Mouse (Mus musculus): ENCODE data around the gene Vil1. TPM values are rescaled to one million over a fixed set of nuclear protein-coding genes. Genes with fewer than 3 reads are reported as not detected.

Gene Vil1
- polyA plus RNA-seq, 1 experiment from 2014 or later, result 6.7 TPM

DNA sequence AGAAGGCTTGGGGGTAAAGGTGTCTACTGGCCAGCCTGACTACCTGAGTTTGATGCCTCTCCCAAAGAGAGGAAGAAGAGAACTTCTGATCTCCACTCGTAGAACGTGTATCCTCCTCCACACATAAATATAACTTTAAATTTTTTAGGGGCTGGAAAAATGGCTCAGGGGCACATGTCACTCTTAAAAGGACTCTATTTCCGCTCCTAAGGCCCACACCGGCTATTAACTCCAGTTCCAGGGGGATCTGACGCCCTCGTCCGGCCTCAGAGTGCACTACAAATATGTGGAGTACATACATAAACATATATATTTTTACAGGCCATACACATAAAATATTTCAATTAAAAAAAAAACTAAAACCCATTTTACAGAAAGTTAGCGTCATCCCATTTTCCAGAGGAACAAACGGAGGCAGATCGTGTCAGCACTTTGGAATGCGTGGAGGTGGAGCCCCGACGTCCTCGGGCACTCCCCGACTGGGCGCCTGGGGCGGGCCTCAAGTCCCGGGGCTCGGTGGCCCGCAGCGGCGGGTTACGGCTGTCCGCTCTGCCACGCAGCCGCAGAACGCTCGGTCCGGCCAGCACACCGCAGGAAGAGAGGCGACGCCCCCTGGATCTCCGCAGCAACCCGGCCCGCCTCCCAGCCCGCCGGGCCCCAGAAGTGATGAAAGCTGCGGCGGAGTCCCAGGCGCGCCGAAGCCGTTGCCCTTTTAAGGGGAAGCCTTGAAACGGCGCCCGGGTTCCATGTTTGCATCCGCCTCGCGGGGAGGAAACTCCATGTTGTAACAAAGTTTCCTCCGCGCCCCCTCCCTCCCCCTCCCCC is 18.0 kb upstream of the Vil1 start, which contains the start of gene Ctdsp1:
Gene Ctdsp1, plus strand, starts transcription at position 586 of the 825 bp plus-strand sequence.
- WGBS, result 2% methylated on average over 50 of the region's 51 CpGs
- Histone ChIP-seq H3K36me3 (ENCODE audit: control insufficient read depth, insufficient read depth, low read length) (peaks cover 21% of the 10 kb centered on the region), H3K4me3 (ENCODE audit: low read length) (peak within 1 kb of the TSS; percentile 94), H3K9ac (ENCODE audit: low read depth, low read length) (peak within 1 kb of the TSS; percentile 99), H3K4me2 (replicated peaks; ENCODE audit: low read depth, low read length) (peak within 1 kb of the TSS; percentile 99), H3K27me3 (ENCODE audit: control insufficient read depth, insufficient read depth, low read length) (no peaks in the 10 kb centered on the region), H3K27ac (ENCODE audit: low read depth, low read length) (peak within 1 kb of the TSS; percentile 99), H3K4me1 (ENCODE audit: control insufficient read depth, insufficient read depth, low read length) (peaks cover 27% of the 10 kb centered on the region), H3K9me3 (ENCODE audit: control insufficient read depth, low read length) (no peaks in the 10 kb centered on the region)
- peak; percentile 78 for ATAC-seq (ENCODE audit: low FRiP score, low TSS enrichment)

DNA sequence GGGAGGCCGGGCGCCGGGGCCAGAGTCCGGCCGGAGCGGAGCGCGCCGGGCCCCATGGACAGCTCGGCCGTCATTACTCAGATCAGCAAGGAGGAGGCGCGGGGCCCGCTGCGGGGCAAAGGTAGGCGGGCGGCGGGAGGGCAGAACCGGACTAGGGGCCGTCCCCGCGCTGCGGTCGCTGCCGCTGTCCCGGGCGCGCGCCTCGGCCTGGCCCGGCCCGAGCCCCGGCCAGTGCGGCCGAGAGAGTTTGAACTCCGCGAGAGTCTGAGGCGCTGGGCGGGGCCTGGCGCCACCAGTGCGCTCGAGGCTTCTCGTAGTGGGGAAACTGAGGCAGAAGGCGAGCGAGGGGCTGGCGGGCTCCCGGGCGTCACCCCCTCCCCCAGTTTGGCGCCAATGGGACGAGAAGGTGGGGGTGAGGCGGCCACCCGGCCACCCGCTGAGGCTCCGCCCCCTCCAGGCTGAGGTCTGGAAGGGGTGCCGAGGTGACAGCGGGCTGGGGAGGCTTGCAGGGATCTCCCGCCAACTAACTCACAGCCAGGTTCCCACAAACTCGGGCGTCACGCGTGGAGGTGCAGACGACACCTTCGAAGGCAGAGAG is 17.2 kb upstream of the Vil1 start:
- Histone ChIP-seq H3K27ac (ENCODE audit: low read depth, low read length) (peak overlapping the region; percentile 99), H3K9ac (ENCODE audit: low read depth, low read length) (peak overlapping the region; percentile 99), H3K36me3 (ENCODE audit: control insufficient read depth, insufficient read depth, low read length) (peaks cover 21% of the 10 kb centered on the region), H3K4me2 (replicated peaks; ENCODE audit: low read depth, low read length) (peak overlapping the region; percentile 99), H3K4me1 (ENCODE audit: control insufficient read depth, insufficient read depth, low read length) (peaks cover 27% of the 10 kb centered on the region), H3K27me3 (ENCODE audit: control insufficient read depth, insufficient read depth, low read length) (no peaks in the 10 kb centered on the region), H3K4me3 (ENCODE audit: low read length) (peak overlapping the region; percentile 94), H3K9me3 (ENCODE audit: control insufficient read depth, low read length) (no peaks in the 10 kb centered on the region)
- ATAC-seq (ENCODE audit: low FRiP score, low TSS enrichment), result peak; percentile 30
- WGBS, result 0% methylated on average over 33 of the region's 63 CpGs

DNA sequence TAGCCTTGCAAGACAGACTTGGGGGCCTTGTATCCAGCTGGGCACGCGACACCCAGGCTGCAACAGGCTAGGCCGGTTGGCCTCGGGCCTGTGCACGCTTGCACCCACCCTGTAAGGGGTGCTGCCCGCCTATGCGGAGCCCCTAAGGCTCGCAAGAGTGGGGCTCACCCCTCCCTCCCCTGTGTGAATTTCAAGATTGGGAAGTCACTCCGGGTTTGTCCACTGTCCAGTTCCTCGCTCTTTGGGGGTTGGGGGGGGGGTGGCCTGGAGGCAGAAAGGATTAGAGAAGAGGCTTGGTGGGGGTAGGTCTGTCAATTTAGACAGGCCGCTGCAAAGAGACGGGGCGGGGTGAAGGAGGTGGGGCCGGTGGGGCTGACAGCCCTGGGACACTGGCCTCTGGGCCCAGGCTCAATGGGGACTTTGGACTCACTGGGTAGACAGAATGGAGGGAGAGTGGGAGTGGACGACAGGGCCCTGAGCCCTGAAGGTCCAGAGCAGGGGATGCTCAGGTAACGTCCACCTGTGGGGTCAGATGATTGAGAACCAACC is 16.7 kb upstream of the Vil1 start:
- no peaks in the 10 kb centered on the region for H3K9me3 ChIP-seq (ENCODE audit: control insufficient read depth, low read length)
- H3K27me3 ChIP-seq (ENCODE audit: control insufficient read depth, insufficient read depth, low read length), result no peaks in the 10 kb centered on the region
- H3K4me1 ChIP-seq (ENCODE audit: control insufficient read depth, insufficient read depth, low read length), result peaks cover 27% of the 10 kb centered on the region
- peak overlapping the region; percentile 94 for H3K4me3 ChIP-seq (ENCODE audit: low read length)
- H3K36me3 ChIP-seq (ENCODE audit: control insufficient read depth, insufficient read depth, low read length), result peaks cover 21% of the 10 kb centered on the region
- WGBS, result 3% methylated on average over 16 of the region's 16 CpGs
- ATAC-seq (ENCODE audit: low FRiP score, low TSS enrichment), result peak; percentile 21
- peak overlapping the region; percentile 99 for H3K9ac ChIP-seq (ENCODE audit: low read depth, low read length)
- H3K4me2 ChIP-seq (replicated peaks; ENCODE audit: low read depth, low read length), result peak overlapping the region; percentile 99
- peak overlapping the region; percentile 99 for H3K27ac ChIP-seq (ENCODE audit: low read depth, low read length)

DNA sequence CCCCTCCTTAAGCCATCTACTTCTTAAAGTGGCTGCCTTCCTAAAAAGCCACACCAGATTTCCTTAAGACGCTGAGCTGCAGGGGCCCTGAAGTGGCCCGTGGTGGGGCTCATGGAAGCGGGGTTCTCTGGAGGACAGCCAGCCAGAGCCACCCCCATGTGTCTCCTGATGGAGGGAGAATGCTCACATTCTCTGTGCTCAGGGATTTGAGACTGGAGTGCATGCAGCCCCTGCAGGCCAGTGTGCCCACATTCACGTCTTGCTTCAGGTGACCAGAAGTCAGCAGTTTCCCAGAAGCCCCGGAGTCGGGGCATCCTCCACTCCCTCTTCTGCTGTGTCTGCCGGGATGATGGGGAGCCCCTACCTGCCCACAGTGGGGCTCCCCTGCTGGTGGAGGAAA is 16.2 kb upstream of the Vil1 start:
- Histone ChIP-seq H3K27me3 (ENCODE audit: control insufficient read depth, insufficient read depth, low read length) (no peaks in the 10 kb centered on the region), H3K4me1 (ENCODE audit: control insufficient read depth, insufficient read depth, low read length) (peaks cover 27% of the 10 kb centered on the region), H3K4me2 (replicated peaks; ENCODE audit: low read depth, low read length) (peak overlapping the region; percentile 99), H3K36me3 (ENCODE audit: control insufficient read depth, insufficient read depth, low read length) (peaks cover 21% of the 10 kb centered on the region), H3K9me3 (ENCODE audit: control insufficient read depth, low read length) (no peaks in the 10 kb centered on the region), H3K9ac (ENCODE audit: low read depth, low read length) (peak overlapping the region; percentile 99), H3K27ac (ENCODE audit: low read depth, low read length) (peak overlapping the region; percentile 65; the same call in 1 of the 2 replicates), H3K4me3 (ENCODE audit: low read length) (peak overlapping the region; percentile 94)
- 50% methylated on average over 7 of the region's 7 CpGs for WGBS
- no peak for ATAC-seq (ENCODE audit: low FRiP score, low TSS enrichment)

DNA sequence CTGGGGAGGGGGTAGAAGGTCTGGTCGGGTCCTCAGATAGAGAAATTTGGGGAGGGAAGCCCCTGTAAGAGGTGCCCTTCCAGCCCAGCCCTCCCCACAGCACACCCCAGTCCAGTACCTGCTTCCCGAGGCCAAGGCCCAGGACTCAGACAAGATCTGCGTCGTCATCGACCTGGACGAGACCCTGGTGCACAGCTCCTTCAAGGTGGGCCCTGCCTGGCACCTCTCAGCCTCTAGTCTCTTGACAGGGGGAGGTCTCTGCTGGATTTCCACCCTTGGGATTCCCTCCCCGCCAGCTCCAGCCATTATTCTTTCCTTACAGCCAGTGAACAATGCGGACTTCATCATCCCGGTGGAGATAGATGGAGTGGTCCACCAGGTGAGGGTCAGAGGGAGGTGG is 15.5 kb upstream of the Vil1 start:
- ATAC-seq (ENCODE audit: low FRiP score, low TSS enrichment), result no peak
- Histone ChIP-seq H3K27ac (ENCODE audit: low read depth, low read length) (no peak overlapping the region), H3K4me1 (ENCODE audit: control insufficient read depth, insufficient read depth, low read length) (peaks cover 27% of the 10 kb centered on the region), H3K9me3 (ENCODE audit: control insufficient read depth, low read length) (no peaks in the 10 kb centered on the region), H3K4me3 (ENCODE audit: low read length) (0 out of 2 replicates have a peak overlapping the region, but pooled peaks have one; percentile 94), H3K27me3 (ENCODE audit: control insufficient read depth, insufficient read depth, low read length) (no peaks in the 10 kb centered on the region), H3K9ac (ENCODE audit: low read depth, low read length) (0 out of 2 replicates have a peak overlapping the region, but pooled peaks have one; percentile 99), H3K36me3 (ENCODE audit: control insufficient read depth, insufficient read depth, low read length) (peaks cover 21% of the 10 kb centered on the region), H3K4me2 (replicated peaks; ENCODE audit: low read depth, low read length) (no peak overlapping the region)
- WGBS, result 84% methylated on average over 9 of the region's 9 CpGs

DNA sequence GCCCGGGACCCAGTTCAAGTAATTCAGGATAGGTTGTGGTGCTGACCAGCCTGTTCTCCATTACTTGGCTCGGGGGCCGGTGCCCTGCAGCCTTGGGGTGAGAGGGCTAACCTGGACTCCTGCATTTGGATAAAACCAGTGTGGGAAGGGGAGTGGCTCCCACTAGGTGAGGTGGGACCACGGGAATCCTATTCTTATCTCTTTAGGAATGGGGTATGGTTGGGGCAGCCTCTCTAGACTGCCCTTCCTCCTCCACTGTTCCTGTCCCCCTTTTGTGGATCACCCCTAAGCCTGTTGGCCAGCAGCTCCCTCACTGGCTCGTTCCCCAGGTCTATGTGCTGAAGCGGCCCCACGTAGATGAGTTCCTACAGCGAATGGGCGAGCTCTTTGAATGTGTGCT is 14.9 kb upstream of the Vil1 start:
- no peak for ATAC-seq (ENCODE audit: low FRiP score, low TSS enrichment)
- WGBS, result 91% methylated on average over 9 of the region's 9 CpGs
- Histone ChIP-seq H3K4me1 (ENCODE audit: control insufficient read depth, insufficient read depth, low read length) (peaks cover 27% of the 10 kb centered on the region), H3K9me3 (ENCODE audit: control insufficient read depth, low read length) (no peaks in the 10 kb centered on the region), H3K36me3 (ENCODE audit: control insufficient read depth, insufficient read depth, low read length) (peaks cover 21% of the 10 kb centered on the region), H3K9ac (ENCODE audit: low read depth, low read length) (no peak overlapping the region), H3K4me2 (replicated peaks; ENCODE audit: low read depth, low read length) (no peak overlapping the region), H3K27me3 (ENCODE audit: control insufficient read depth, insufficient read depth, low read length) (no peaks in the 10 kb centered on the region), H3K4me3 (ENCODE audit: low read length) (no peak overlapping the region), H3K27ac (ENCODE audit: low read depth, low read length) (no peak overlapping the region)

DNA sequence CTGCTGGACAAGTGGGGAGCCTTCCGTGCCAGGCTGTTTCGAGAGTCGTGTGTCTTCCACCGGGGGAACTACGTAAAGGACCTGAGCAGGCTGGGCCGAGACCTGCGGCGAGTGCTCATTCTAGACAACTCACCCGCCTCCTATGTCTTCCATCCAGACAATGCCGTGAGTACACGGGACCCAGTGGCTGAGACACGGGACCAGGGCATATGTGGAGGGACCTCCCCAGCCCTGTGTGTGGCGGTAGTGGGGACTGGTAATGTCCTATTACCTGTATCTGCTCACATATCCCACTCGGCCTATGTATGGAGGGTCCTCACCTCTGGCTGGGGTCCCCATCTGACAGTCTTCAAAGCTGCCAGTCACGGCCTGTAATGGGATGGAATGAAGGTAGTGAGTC is 14.3 kb upstream of the Vil1 start:
- H3K27ac ChIP-seq (ENCODE audit: low read depth, low read length), result no peak overlapping the region
- H3K9ac ChIP-seq (ENCODE audit: low read depth, low read length), result no peak overlapping the region
- peaks cover 21% of the 10 kb centered on the region for H3K36me3 ChIP-seq (ENCODE audit: control insufficient read depth, insufficient read depth, low read length)
- no peaks in the 10 kb centered on the region for H3K27me3 ChIP-seq (ENCODE audit: control insufficient read depth, insufficient read depth, low read length)
- H3K4me2 ChIP-seq (replicated peaks; ENCODE audit: low read depth, low read length), result no peak overlapping the region
- H3K9me3 ChIP-seq (ENCODE audit: control insufficient read depth, low read length), result no peaks in the 10 kb centered on the region
- H3K4me1 ChIP-seq (ENCODE audit: control insufficient read depth, insufficient read depth, low read length), result peaks cover 24% of the 10 kb centered on the region
- 93% methylated on average over 15 of the region's 15 CpGs for WGBS
- ATAC-seq (ENCODE audit: low FRiP score, low TSS enrichment), result no peak
- H3K4me3 ChIP-seq (ENCODE audit: low read length), result no peak overlapping the region

DNA sequence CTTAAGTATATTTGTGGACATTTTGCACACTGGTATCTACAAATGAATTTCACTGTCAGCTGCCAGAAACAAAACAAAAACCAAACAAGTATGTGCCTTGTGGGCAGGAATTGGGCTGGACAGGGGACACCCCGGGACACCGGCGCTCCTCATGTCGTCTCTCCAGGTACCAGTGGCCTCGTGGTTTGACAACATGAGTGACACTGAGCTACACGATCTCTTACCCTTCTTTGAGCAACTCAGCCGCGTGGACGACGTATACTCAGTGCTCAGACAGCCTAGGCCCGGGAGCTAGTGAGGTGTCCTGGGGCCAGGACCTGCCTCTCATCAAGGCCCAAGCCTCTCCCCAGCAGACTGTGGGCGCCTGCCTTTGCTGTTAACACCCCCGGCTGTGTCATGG is 13.9 kb upstream of the Vil1 start:
- Histone ChIP-seq H3K9ac (ENCODE audit: low read depth, low read length) (no peak overlapping the region), H3K4me3 (ENCODE audit: low read length) (no peak overlapping the region), H3K4me2 (replicated peaks; ENCODE audit: low read depth, low read length) (no peak overlapping the region), H3K36me3 (ENCODE audit: control insufficient read depth, insufficient read depth, low read length) (peaks cover 21% of the 10 kb centered on the region), H3K27me3 (ENCODE audit: control insufficient read depth, insufficient read depth, low read length) (no peaks in the 10 kb centered on the region), H3K27ac (ENCODE audit: low read depth, low read length) (no peak overlapping the region), H3K9me3 (ENCODE audit: control insufficient read depth, low read length) (no peaks in the 10 kb centered on the region), H3K4me1 (ENCODE audit: control insufficient read depth, insufficient read depth, low read length) (peaks cover 20% of the 10 kb centered on the region)
- WGBS, result 90% methylated on average over 12 of the region's 13 CpGs
- ATAC-seq (ENCODE audit: low FRiP score, low TSS enrichment), result no peak
